Mouse (Mus musculus) left cerebral cortex, postnatal 4 days (tissue): ENCODE results near the gene Pycr1. TPM values are rescaled to one million over a fixed set of nuclear protein-coding genes. Genes with fewer than 3 reads are reported as not detected.

Experiments used
- DNase-seq: peaks from one replicate; pipeline ENCODE4 v3.0.0-alpha.2; 2022
- intact Hi-C: fragments of 180-260 bp; cut with DNase I; formaldehyde crosslinking; loops from one replicate; pipeline ENCODE4 v1.15.1; 2025
- microRNA-seq: library from miRNA; unstranded; fragments of <30 nt; microRNA quantifications from one replicate; pipeline ENCODE4 v1.2.0, GENCODE M21; 2022
- total RNA-seq, 2 experiments: library from RNA; stranded (reverse); gene quantifications; 2 replicates each; pipeline ENCODE4 v1.2.3; 2021

Pycr1 gene
- total RNA-seq, 2 experiments from 2014 or later = 6.1 to 8.3 TPM

DNA sequence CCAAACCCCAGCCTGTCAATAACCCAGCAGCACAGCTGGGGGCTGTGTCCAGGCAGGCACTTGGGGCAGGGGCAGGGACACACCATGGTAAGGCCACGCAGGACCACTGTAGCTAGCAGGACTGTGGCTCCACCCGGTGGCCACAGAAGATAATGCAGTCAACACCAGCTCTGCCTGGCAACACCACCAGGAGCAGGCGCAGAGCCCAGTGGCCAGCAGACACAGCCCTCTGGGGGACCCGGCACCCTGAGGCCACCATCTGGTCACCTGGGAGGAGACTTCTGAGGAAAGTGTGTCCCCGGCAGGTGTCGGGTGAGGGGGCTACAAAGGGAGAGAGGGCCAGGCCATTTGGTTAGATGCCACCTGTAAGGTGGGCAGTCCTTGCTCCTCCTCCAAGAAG is 30.8 kb downstream of the Pycr1 start:
- intact Hi-C loops = loop anchor here (10.0 kb wide), 1 partner anchor 172 kb away; the partner anchor contains the start of genes Gps1 and Rfng

DNA sequence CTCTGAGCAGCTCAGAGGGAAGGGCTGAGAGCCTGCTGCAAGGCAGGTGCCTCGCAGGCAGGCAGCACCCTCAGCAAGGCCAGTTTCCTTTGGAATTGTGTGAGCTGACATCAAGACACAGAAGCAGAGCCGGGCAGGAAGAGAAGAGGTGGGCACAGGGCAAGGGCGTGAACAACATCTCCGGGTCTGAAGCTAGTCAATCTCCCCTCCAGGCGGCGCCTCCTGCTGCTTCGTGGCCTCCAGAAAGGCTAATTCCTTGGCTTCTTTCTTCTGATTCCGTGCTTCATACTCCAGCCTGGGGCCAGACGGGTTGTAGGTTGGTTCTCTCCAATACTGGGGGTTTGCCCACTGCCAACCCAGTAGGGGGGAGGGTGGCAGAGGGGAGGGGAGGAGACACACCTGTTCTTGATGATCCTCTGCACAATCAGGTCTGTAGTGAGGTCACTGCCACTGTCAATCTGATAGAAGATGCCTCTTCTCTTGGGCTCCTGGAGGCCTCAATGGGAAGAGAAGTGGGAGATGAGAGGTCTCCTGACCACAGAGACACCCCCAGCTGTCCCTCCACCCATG is 33.0 kb downstream of the Pycr1 start:
- DNase-seq = no peak
- intact Hi-C loops = loop anchor here (10.0 kb wide), 1 partner anchor 174 kb away; the partner anchor contains the start of genes Gps1 and Rfng

More for the DNA sequence above, 30.8 kb downstream of the Pycr1 start:
- DNase-seq = peak; percentile 88

DNA sequence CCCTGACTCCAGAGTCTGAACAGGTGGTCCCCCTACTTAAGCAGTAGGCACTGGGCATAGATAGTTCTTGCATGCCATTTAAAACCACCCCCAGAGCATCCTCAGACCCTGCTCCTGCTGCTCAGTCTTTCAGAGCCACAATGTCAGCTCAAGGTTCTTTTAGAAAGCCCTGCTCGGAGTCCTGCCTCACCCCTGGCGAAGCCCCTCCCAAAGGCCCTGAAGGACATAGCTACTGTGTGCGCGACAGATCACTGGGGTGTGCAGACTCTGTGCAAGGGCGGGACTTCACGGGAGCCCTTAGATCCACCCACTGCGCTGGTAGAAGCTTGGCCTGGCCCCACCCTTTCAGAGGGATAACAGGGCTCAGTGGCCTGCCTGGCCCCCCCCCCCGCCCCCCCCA is 34.3 kb downstream of the Pycr1 start:
- no peak for DNase-seq
- intact Hi-C loops = no loop called here

DNA sequence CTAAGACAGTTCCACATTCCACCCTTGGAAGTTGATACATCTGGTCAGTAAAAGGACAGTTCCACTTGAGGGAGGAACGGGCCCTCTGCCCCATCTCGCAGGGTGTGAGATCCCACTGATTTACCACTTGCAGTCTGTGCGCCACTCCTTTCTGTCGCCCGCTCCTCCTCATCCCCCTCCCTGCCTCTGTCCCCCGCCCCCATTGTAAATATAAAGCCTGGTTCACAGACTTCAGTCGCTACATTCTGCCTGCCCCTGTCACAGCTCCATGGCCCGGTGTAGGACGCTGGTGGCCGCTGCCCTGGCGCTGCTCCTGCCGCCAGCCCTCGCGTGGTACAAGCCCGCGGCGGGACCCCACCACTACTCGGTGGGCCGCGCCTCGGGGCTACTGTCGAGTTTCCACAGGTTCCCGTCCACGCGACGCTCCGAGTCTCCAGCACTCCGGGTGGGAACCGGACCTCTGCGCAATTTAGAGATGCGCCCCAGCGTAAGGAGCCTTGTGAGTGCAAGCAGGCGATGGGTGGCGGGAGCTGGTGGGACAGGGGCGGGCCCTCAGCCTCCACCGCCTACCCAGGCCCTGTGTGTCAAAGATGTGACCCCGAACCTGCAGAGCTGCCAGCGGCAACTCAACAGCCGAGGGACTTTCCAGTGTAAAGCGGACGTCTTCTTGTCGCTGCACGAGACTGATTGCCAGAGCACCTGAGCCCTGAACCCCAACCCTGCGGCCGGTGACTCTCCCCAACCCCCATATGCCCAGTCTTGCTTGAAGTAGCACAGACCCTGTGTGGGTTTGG is 35.1 kb downstream of the Pycr1 start, which contains the start of gene Npb:
Gene Npb, plus strand, starts transcription at position 237 of the 794 bp plus-strand sequence.
- no peak for DNase-seq
- intact Hi-C loops = no loop called here

DNA sequence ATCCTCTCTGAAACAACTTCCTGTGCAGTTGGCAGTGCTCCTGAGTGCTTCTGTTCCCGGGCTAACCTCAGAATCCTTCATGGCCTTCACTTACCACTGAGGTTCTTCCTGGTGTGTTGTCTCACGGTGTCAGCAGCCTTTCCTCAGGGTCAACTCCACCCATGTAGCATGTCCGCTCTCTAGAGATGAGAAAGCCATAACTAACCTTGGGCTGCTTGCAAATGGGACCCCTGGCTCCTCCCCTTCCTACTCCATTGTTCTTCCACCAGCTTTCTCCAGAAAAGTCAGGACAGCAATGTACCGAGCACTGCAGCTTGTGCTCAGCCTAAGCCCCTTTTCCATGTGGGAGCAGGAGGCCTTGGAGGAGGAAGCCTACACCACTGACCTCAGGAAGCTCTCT is 36.8 kb downstream of the Pycr1 start:
- intact Hi-C loops = no loop called here
- no peak for DNase-seq

DNA sequence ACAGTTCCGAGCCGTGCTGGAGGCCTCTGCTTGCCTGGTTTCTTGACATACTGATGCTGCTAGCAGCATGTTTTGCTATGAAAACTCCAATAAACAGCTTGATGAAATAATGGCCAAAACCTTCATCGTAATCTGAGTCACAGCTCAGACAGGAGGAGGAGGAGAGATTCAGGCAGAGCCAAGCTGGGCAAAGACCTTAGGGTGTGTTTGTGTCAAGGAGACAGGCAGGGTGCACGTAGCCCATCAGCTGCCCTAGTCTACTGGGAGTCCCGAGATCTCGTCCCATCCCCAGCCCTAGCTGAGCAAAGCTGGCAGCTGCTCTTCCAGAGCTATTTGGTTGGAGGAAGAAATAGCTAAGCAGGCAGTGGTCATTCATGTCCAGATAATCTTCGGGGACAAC is 37.9 kb downstream of the Pycr1 start:
- intact Hi-C loops = no loop called here

DNA sequence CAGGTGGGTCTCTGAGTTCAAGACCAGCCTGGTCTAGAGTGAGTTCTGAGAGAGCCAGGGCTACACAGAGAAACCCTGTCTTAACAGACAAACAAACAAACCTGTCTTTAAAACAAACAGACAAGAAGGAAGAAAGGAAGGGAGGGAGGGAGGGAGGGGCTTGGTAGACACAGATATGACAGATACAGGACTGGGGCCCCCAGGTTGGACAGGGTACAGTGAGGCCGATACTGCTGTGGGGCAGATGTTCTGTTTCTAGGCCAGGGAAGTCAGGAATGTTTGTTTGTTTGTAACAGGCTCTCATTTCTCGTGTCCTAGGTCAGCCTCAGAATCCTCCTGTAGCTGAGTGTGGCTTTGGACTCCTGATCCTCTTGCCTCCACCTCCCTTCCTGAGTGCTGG is 40.0 kb downstream of the Pycr1 start:
- DNase-seq = no peak
- intact Hi-C loops = no loop called here

More for the DNA sequence above, 37.9 kb downstream of the Pycr1 start:
- no peak for DNase-seq

DNA sequence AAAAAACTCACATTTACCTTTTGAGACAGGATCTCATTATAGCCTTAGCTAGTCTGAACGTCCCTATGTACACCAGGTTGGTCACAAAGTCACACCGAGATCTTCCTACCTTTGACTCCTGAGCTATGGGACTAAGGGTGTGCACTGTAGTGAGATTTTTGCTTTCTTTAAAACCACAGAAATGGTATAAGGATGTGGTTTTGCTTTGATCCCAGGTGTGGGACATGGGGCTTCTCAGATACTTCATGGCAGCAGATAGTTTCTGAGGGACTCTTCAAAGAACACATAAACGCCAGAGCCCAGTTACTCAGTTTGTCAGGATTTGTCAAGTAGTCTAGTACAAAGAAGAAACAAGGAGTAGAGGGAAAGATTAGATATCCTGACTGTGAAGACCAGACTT is 42.9 kb downstream of the Pycr1 start:
- intact Hi-C loops = no loop called here
- DNase-seq = no peak

DNA sequence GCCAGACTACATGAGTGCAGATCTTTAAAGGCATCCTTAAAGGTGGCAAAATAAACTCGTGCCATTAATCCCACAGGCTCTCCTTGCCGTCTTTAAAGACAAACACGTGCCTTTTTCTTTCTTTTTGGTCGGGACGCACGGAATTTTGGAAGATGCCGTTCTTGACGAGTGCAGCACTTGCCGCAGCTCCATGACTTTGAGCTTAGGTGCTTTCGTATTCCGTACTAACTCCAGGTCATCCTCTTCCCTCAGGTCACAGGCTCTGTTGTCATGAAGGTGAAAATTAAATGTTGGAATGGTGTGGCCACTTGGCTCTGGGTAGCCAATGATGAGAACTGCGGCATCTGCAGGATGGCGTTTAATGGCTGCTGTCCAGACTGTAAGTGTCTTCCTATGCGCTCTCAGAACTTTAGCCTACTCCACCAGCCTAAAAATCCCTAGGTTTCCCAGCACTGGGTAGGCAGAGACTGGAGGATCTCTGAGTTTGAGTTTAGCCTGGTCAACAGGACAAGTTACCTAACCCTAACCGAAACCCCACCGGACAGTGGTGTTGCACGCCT is 44.5 kb downstream of the Pycr1 start:
- intact Hi-C loops = no loop called here
- DNase-seq = no peak

DNA sequence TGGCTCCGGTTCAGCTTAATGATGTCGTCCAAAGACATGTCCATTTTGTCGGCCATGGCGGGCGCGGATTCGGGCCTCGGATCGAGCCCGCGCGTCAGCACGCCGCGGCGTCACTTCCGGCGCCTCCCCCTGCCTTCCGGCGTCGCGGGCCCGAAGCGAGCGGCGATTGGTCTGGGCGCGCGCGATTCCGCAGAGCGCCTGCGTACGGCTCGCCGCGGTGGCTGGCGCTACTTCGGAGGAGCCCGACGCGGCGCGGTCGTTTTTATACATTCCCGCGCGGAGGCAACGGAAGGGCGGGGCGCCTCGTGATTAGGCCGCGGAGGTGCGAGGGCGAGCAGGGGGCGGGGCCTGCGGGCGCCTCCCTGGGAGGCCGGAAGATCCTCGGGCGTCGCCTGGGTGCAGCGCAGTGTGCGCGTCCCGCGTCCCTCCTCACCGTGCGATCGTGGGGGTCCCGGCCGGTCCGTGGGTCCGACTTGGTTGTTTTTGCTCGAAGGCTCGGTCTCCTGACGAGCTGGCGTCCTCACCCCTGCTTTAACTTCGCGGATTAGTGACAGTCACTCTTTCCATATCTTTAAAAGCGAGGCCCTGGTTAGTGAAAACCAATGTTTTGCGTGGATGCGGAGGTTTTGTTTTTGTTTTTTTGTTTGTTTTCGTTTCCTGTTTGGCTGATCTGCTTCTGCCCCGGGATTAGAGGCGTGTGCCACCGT is 45.1 kb downstream of the Pycr1 start, which contains the start of the genes Alyref and Anapc11:
Gene Alyref, minus strand, starts transcription at position 83 of the 707 bp plus-strand sequence.
Gene Anapc11, plus strand, starts transcription at position 139 of the 707 bp plus-strand sequence.
- DNase-seq = peak; percentile 94
- intact Hi-C loops = no loop called here

DNA sequence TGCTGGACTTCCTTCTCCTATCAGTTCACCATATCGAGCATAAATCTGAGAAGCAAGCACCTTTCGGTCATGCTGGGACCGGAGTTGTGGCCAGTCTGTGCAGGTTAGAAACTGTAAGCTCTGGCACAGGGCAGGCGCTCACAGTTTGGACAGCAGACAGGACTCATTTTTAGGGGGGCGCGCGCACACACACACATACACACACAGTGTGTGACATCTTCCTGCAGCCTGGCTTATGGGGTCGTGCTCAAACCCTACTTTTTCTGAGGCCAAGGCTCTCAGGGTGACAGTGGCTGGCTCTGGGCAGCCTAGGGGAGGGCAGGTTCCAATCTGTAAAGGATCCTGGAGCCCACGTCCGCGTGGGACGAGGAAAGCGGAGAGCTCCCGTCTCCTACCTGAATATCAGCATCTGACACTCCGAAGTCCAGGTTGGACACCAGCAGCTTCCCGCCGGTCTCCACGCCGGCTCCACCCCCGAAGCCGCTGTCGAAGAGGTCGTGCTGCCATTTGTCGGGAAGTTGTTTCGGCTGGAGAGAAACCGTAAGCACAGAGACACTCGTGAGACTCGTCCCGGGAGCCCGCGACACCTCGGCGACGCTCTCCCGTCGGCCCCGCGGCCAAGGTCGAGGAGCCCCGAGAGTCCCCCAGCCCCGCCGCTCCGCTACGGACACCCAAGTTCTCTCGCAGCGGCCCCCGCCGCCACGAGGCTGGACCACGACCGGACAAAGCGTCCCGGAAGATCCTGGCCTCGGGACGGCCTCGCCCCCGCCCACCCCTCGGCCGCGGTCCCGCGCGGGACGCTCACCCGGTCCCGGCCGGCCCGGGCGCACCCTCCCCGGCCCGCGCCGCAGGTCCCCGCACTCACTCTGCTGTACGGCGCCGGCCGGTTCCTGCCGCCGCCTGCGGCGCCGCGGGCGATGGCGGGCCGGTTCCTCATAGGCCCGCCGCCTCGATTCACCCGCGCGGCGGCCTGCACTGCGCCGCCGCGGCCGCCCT is 46.0 kb downstream of the Pycr1 start:
- DNase-seq = no peak
- intact Hi-C loops = no loop called here

DNA sequence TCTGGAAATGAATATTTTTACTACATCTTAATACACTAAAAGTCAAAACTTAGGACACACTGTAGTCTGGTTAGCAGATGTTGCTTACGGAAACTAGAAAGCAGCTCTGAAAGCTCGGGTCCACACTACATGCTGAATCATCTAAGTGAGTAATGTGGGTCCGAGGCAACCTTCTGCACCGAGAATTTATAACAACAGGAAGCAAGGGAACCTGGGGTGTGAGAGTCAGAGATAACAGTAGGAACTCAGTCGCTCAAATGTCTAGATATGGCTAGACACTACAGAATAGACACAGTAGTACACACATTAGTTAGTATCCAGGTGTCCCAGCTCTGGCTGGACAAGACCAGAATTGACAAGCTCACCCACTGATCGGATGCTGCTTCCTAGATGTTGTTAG is 55.0 kb downstream of the Pycr1 start:
- no peak for DNase-seq
- intact Hi-C loops = no loop called here

Small RNA genes lying within 50 kb of the gene (microRNA-seq; reads per million reads assigned to microRNA genes)
- not detected for gene Mir6936

Other genes starting within 250 kb of the Pycr1 start
- gene Nploc4, start 206.1 kb downstream of the Pycr1 start, total RNA-seq = 10 to 100 TPM; 63.8 to 66.2 TPM
- gene Tspan10, start 201.1 kb downstream of the Pycr1 start, total RNA-seq = 10 to 100 TPM in 1 of 2 experiments, under 1 TPM in 1; 0.77 to 13.3 TPM
- gene Pde6g, start 190.3 kb downstream of the Pycr1 start, total RNA-seq = under 1 TPM; 0.22 to 0.32 TPM
- gene Oxld1, start 185.7 kb downstream of the Pycr1 start, total RNA-seq = 1 to 10 TPM; 7.9 to 9.6 TPM
- 10 to 100 TPM; 21.2 to 24.6 TPM for gene Ccdc137, start 185.7 kb downstream of the Pycr1 start, total RNA-seq
- 10 to 100 TPM; 43.9 to 46.0 TPM for gene Arl16, start 176.2 kb downstream of the Pycr1 start, total RNA-seq
- gene Mrpl12, start 159.2 kb downstream of the Pycr1 start, total RNA-seq = 10 to 100 TPM; 74.4 to 74.5 TPM
- 10 to 100 TPM; 27.2 to 27.6 TPM for gene Slc25a10, start 151.9 kb downstream of the Pycr1 start, total RNA-seq
- under 1 TPM in 1 of 2 experiments, not detected in 1; 0.18 TPM for gene Gcgr, start 113.1 kb downstream of the Pycr1 start, total RNA-seq
- gene Mcrip1, start 94.0 kb downstream of the Pycr1 start, total RNA-seq = 100 to 1,000 TPM; 105 to 113 TPM
- not detected for gene Ppp1r27, start 92.6 kb downstream of the Pycr1 start, total RNA-seq
- 100 to 1,000 TPM; 187 to 203 TPM for gene P4hb, start 70.5 kb downstream of the Pycr1 start, total RNA-seq
- 100 to 1,000 TPM; 351 to 368 TPM for gene Arhgdia, start 62.1 kb downstream of the Pycr1 start, total RNA-seq
- 100 to 1,000 TPM; 111 to 113 TPM for gene Alyref, start 45.4 kb downstream of the Pycr1 start, total RNA-seq
- gene Anapc11, start 45.3 kb downstream of the Pycr1 start, total RNA-seq = 100 to 1,000 TPM; 113 to 115 TPM
- gene Npb, start 35.3 kb downstream of the Pycr1 start, total RNA-seq = 1 to 10 TPM in 1 of 2 experiments, not detected in 1; 1.4 TPM
- 100 to 1,000 TPM; 144 to 168 TPM for gene Pcyt2, start 25.8 kb downstream of the Pycr1 start, total RNA-seq
- 10 to 100 TPM; 37.5 to 38.0 TPM for gene Sirt7, start 18.5 kb downstream of the Pycr1 start, total RNA-seq
- 10 to 100 TPM; 83.3 to 85.8 TPM for gene Mafg, start 10.2 kb downstream of the Pycr1 start, total RNA-seq
- gene Myadml2, start 4.4 kb upstream of the Pycr1 start, total RNA-seq = 1 to 10 TPM; 1.0 to 2.9 TPM
- gene Notum, start 17.4 kb upstream of the Pycr1 start, total RNA-seq = 1 to 10 TPM; 4.7 to 7.8 TPM
- 10 to 100 TPM; 79.1 TPM for gene Aspscr1, start 29.2 kb upstream of the Pycr1 start, total RNA-seq
- 10 to 100 TPM; 31.2 to 35.1 TPM for gene Cenpx, start 70.0 kb upstream of the Pycr1 start, total RNA-seq
- gene Lrrc45, start 70.2 kb upstream of the Pycr1 start, total RNA-seq = 10 to 100 TPM; 76.4 to 78.9 TPM
- gene Rac3, start 77.7 kb upstream of the Pycr1 start, total RNA-seq = 100 to 1,000 TPM; 505 to 551 TPM
- 1 to 10 TPM; 2.5 to 3.2 TPM for gene Dcxr, start 83.5 kb upstream of the Pycr1 start, total RNA-seq
- gene Cbr2, start 88.3 kb upstream of the Pycr1 start, total RNA-seq = 1 to 10 TPM; 2.9 to 3.0 TPM
- gene Hmga1b, start 119.0 kb upstream of the Pycr1 start, total RNA-seq = 10 to 100 TPM; 29.6 to 85.6 TPM
- gene Rfng, start 140.4 kb upstream of the Pycr1 start, total RNA-seq = 10 to 100 TPM; 82.1 to 87.1 TPM
- gene Gps1, start 140.5 kb upstream of the Pycr1 start, total RNA-seq = 100 to 1,000 TPM; 142 to 154 TPM
- 10 to 100 TPM; 40.2 to 45.5 TPM for gene Dus1l, start 152.6 kb upstream of the Pycr1 start, total RNA-seq
- gene Fasn, start 180.8 kb upstream of the Pycr1 start, total RNA-seq = 100 to 1,000 TPM; 448 to 457 TPM